Mouse (Mus musculus) E14TG2a.4 (cell line): ENCODE results near the gene Usp18.

Source experiments
- H3K27me3 ChIP-seq: 2 replicates; pipeline ENCODE4 v1.6.1; 2014; ENCODE audit warnings: low read length, control low read depth; ENCODE audit not compliant: insufficient read depth
- H3K36me3 ChIP-seq: 2 replicates; pipeline ENCODE4 v1.6.1; 2014; ENCODE audit warnings: low read length, control low read depth; ENCODE audit not compliant: insufficient read depth
- H3K4me1 ChIP-seq: replicated peaks from 2 replicates; pipeline ENCODE4 v1.6.1; 2014; ENCODE audit warnings: low read depth, low read length, control low read depth
- H3K4me3 ChIP-seq: replicated peaks from 2 replicates; pipeline ENCODE4 v1.5.1; 2014; ENCODE audit warnings: mild to moderate bottlenecking, low read length
- H3K9me3 ChIP-seq: 2 replicates; pipeline ENCODE4 v1.6.1; 2014; ENCODE audit warnings: low read length, control low read depth
- CTCF ChIP-seq: conservative IDR thresholded peaks from 2 replicates; pipeline ENCODE4 v1.5.1; 2014; ENCODE audit warnings: low read length
- NANOG ChIP-seq: IDR thresholded peaks from 2 replicates; pipeline ENCODE4 v1.6.1; 2014; ENCODE audit warnings: borderline replicate concordance, low read length, mixed read lengths
- POU5F1 ChIP-seq: IDR thresholded peaks from 2 replicates; pipeline ENCODE4 v1.6.1; 2014; ENCODE audit warnings: low read length, borderline replicate concordance

Gene Usp18

DNA sequence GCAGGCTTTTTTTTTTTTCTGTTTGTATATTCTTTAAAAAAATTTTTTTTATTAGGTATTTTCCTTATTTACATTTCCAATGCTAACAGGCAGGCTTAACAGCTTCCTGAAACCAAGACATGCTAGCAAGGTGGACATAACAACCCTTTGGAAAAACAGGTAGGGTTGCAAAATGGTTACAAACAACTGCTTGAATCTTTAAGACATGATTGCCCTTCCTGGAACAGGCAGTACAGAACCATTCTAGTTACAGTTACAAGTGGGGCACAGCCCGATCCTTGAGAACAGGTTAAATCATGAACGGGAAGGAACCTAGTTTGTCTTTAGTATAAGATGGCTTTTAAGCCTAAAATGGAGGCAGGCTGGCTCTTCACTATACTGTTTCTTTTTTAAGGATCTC lies 9.3 kb upstream of the Usp18 start:
- no peaks in the 10 kb centered on the region for H3K9me3 ChIP-seq
- 0 out of 2 replicates have a peak, but pooled peaks cover 2% of the 10 kb centered on the region for H3K4me1 ChIP-seq
- no peak for TF ChIP-seq NANOG
- no peak for TF ChIP-seq POU5F1
- TF ChIP-seq CTCF: no peak
- no peaks in the 10 kb centered on the region for H3K36me3 ChIP-seq
- H3K4me3 ChIP-seq: no peak overlapping the region
- no peaks in the 10 kb centered on the region for H3K27me3 ChIP-seq

DNA sequence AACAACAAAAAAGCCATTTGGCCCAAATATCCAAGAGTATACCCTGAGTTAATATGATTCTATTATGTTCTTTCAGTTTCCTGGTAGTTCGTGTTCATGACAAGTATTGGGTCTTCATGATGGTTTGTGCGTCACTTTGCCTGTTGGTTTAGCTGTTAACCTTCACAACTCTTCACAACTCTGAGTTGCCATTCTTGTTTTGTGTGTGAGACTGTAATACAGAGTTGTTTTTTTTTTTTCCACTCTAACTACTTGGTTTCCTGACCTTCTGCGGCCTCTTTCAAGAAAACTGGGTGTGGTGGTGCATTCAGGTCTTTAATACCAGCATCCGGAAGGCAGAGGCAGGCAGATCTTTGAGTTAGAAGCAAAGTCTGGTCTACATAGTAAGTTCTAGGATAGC lies 7.5 kb upstream of the Usp18 start:
- Histone ChIP-seq H3K9me3 (no peaks in the 10 kb centered on the region), H3K4me1 (0 out of 2 replicates have a peak, but pooled peaks cover 2% of the 10 kb centered on the region), H3K27me3 (peaks cover 6% of the 10 kb centered on the region), H3K36me3 (no peaks in the 10 kb centered on the region), H3K4me3 (no peak overlapping the region)
- TF ChIP-seq POU5F1 (no peak), CTCF (no peak), NANOG (no peak)

DNA sequence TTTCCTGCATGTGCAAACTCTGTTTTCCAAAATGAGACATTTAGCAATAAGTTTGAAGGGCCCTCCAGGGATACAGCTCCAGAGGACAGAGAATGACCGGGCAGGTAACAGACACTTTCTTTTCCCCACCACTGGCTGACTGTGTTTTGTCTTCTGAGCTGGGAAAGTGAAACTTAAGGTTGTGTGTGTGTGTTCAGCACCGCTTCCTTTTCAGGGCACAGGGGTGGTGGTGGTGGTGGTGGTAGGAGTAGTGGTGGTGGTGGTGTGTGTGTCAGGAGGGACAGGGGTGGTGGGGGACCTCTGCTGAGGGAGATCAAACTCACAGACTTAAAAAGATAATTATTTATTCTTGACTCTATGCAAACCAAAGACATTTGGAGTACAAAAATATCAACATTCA lies 3.9 kb upstream of the Usp18 start:
- TF ChIP-seq CTCF (no peak), POU5F1 (no peak), NANOG (no peak)
- H3K9me3 ChIP-seq: no peaks in the 10 kb centered on the region
- peaks cover 32% of the 10 kb centered on the region for H3K27me3 ChIP-seq
- no peaks in the 10 kb centered on the region for H3K36me3 ChIP-seq
- H3K4me1 ChIP-seq: 0 out of 2 replicates have a peak, but pooled peaks cover 10% of the 10 kb centered on the region
- no peak overlapping the region for H3K4me3 ChIP-seq

DNA sequence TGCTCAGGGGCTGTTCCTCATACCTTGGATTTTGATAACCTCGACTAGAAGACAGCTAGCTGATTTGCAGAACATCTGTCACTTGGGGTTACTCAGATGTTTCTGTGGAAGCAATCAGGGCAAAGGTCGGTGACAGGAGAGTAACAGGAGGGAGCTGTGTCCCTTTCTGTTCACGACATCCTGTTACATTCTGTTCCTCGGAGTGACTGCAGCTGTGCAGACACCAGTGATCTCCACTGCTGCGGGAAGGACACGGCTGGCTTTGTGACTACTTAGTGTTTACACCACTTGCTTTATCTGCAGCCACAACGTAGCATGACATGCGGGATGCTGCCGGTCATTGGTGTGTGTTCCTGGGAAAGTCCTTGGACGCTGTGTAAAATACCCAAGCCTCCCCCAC lies 2.5 kb upstream of the Usp18 start:
- no peaks in the 10 kb centered on the region for H3K36me3 ChIP-seq
- H3K27me3 ChIP-seq: peaks cover 43% of the 10 kb centered on the region
- H3K9me3 ChIP-seq: no peaks in the 10 kb centered on the region
- H3K4me1 ChIP-seq: 0 out of 2 replicates have a peak, but pooled peaks cover 9% of the 10 kb centered on the region
- H3K4me3 ChIP-seq: no peak overlapping the region
- TF ChIP-seq CTCF (no peak), POU5F1 (no peak), NANOG (no peak)

DNA sequence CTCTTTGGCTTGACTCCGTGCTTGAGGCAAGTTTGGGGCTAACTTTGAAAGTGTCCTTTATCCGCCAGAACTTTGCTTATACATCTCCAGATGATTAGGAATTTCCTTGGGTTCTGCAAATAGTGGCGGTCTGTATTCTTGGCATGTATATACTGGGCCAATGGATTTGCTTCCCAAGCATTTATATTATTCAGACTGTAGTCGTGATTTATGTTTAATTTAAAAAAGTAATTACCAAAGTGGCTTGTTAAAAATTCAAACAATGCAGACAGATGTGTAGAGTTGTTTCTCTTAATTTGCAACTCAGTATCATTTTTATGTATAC lies 293 bp downstream of the Usp18 start:
- TF ChIP-seq CTCF (no peak), POU5F1 (no peak), NANOG (no peak)
- peak overlapping the region; percentile 57 for H3K4me3 ChIP-seq
- H3K9me3 ChIP-seq: no peaks in the 10 kb centered on the region
- H3K36me3 ChIP-seq: no peaks in the 10 kb centered on the region
- H3K4me1 ChIP-seq: 0 out of 2 replicates have a peak, but pooled peaks cover 7% of the 10 kb centered on the region
- H3K27me3 ChIP-seq: peaks cover 43% of the 10 kb centered on the region

DNA sequence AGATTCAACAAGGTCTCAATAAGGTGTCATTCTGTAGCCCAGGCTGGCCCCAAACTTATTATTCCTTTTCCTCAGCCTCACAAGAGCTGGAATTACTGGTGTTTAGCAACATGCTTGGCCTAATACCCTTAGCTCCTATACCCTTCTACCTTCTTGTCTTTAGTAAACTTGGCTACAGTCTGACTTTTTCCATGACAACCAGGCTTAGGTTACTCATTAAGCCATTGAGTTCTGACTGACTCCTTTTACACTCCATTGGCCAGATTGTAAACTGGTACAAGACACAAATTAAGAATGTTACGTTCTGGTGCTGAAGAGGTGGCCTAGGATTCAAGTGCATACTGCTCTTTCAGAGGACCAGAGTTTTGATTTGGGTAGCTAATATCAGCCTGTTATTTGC lies 4.7 kb downstream of the Usp18 start:
- Histone ChIP-seq H3K36me3 (no peaks in the 10 kb centered on the region), H3K27me3 (peaks cover 25% of the 10 kb centered on the region), H3K4me3 (no peak overlapping the region), H3K9me3 (no peaks in the 10 kb centered on the region), H3K4me1 (0 out of 2 replicates have a peak, but pooled peaks cover 6% of the 10 kb centered on the region)
- no peak for TF ChIP-seq POU5F1
- no peak for TF ChIP-seq NANOG
- no peak for TF ChIP-seq CTCF

DNA sequence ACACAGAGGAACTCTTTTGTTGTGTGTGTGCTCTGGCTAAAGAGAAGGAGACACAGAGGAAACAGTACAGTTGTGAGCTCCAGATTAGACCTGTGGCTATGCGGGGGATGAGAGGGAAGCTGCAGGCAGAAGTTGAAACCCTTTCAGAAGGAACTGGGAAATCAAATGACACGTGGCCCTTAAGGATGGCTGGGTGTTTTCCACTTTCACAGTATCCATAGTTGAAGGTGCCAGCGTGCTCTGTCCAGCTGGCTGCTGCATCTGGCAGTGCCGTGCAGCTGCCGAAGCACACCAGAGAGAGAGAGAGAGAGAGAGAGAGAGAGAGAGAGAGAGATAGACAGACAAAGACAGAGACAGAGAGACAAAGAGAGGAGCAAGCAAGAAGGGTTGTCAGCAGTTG lies 5.5 kb downstream of the Usp18 start:
- H3K9me3 ChIP-seq: no peaks in the 10 kb centered on the region
- H3K4me3 ChIP-seq: no peak overlapping the region
- H3K36me3 ChIP-seq: no peaks in the 10 kb centered on the region
- H3K27me3 ChIP-seq: peaks cover 18% of the 10 kb centered on the region
- TF ChIP-seq CTCF (no peak), POU5F1 (no peak), NANOG (no peak)
- no peaks in the 10 kb centered on the region for H3K4me1 ChIP-seq

DNA sequence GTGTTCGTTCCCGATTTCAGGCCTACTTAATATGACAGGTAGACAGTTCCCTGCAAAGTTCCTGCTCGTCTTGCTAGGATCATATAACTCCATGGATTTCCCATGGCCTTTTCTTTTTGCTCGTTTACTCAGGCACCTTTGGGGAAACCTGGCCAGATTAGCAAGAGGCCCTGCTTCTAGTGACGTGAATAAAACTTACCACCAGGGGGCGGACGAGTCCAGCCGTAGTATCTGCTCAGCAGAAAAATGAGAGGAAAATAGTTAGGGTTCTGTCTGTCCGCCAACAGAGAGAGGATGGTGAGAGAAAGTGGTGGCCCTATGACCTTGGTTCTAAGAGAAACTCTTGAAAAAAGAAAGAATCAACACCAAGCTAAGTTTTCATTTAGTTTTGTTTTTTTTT lies 14.8 kb downstream of the Usp18 start:
- H3K4me3 ChIP-seq: no peak overlapping the region
- no peaks in the 10 kb centered on the region; the same call in 1 of the 2 replicates for H3K4me1 ChIP-seq
- TF ChIP-seq CTCF (peak; percentile 83), POU5F1 (no peak), NANOG (no peak)
- peaks cover 9% of the 10 kb centered on the region; the same call in 1 of the 2 replicates for H3K27me3 ChIP-seq
- H3K36me3 ChIP-seq: no peaks in the 10 kb centered on the region
- H3K9me3 ChIP-seq: no peaks in the 10 kb centered on the region

DNA sequence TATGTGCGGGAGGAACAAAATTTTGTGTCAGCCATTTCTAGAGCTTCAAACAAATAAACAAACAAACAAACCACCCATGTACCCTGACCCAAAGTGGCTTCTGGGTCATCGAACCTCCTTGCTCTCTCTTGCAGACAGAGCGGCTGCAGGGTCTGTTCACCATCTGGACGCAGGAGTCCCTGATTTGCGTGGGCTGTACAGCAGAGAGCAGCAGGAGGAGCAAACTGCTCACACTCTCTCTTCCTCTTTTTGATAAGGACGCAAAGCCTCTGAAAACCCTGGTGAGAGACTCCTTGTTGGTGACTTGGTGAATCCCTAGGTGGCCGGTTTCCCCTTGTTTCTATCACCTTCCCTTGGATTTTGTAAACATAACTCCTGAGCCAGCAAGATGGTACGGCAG lies 15.5 kb downstream of the Usp18 start:
- Histone ChIP-seq H3K36me3 (no peaks in the 10 kb centered on the region), H3K9me3 (no peaks in the 10 kb centered on the region)

More for the DNA sequence above, 15.5 kb downstream of the Usp18 start:
- TF ChIP-seq CTCF: no peak
- TF ChIP-seq NANOG: no peak
- no peak for TF ChIP-seq POU5F1
- no peak overlapping the region for H3K4me3 ChIP-seq
- no peaks in the 10 kb centered on the region; the same call in 1 of the 2 replicates for H3K4me1 ChIP-seq
- peaks cover 9% of the 10 kb centered on the region; the same call in 1 of the 2 replicates for H3K27me3 ChIP-seq
